Mouse (Mus musculus): ENCODE results near the gene Syt6. TPM values are rescaled to one million over a fixed set of nuclear protein-coding genes. Genes with fewer than 3 reads are reported as not detected.

The Syt6 gene
- polyA plus RNA-seq, 1 experiment from 2014 or later = 0.47 TPM

DNA sequence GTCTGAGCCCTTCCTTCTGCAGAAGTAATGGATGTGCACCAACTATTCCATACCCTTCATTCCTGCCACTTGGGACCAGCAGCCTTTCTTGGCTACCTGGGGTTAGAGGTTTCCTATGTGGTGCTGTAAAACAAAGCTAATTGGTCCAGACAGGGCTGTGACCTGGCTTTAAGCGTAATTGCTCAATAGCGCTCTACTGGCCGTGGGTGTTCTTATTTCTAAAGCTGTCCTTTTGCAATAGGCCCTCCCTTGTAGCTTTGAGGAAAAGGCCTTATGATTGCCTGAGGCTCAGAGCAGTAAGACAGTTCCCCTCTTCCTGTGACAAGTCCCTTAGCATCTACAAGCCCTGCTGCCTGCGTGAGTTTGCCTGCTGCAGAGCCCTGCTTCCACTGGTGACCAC is 22.6 kb downstream of the Syt6 start:
- no peak for TF ChIP-seq CTCF (IDR thresholded peaks at IDR 0.05; ENCODE audit: low read depth)
- WGBS = 83% methylated on average over 4 of the region's 4 CpGs
- DNase-seq (no peak), ATAC-seq (ENCODE audit: insufficient read depth) (no peak)
- Histone ChIP-seq H3K4me3 (ENCODE audit: low read depth, low read length) (no peak overlapping the region), H3K27me3 (ENCODE audit: insufficient read depth, low read length) (no peaks in the 10 kb centered on the region), H3K36me3 (ENCODE audit: insufficient read depth) (no peaks in the 10 kb centered on the region), H3K4me1 (ENCODE audit: insufficient read depth) (peaks cover 4% of the 10 kb centered on the region; the same call in 1 of the 2 replicates), H3K4me2 (no peak overlapping the region), H3K9ac (no peak overlapping the region), H3K9me3 (ENCODE audit: low read depth, low read length) (no peaks in the 10 kb centered on the region), H3K27ac (ENCODE audit: low read depth) (no peak overlapping the region)

- Histone ChIP-seq H3K4me2 (no peak overlapping the region), H3K36me3 (ENCODE audit: insufficient read depth) (no peaks in the 10 kb centered on the region), H3K4me3 (ENCODE audit: low read depth, low read length) (no peak overlapping the region), H3K27me3 (ENCODE audit: insufficient read depth, low read length) (no peaks in the 10 kb centered on the region), H3K4me1 (ENCODE audit: insufficient read depth) (no peaks in the 10 kb centered on the region), H3K9ac (no peak overlapping the region), H3K9me3 (ENCODE audit: low read depth, low read length) (no peaks in the 10 kb centered on the region), H3K27ac (ENCODE audit: low read depth) (no peak overlapping the region; the same call in 1 of the 2 replicates)
- no peak for ATAC-seq (ENCODE audit: insufficient read depth)
- WGBS = 47% methylated on average over 7 of the region's 7 CpGs
- TF ChIP-seq CTCF (IDR thresholded peaks at IDR 0.05; ENCODE audit: low read depth) = no peak
- DNase-seq = no peak
Observed at GRCm38 (mm10) chr3:103601011-103601410, 26.0 kb downstream of the Syt6 start.

GRCm38 (mm10) chr3:103601561-103601960 is 26.5 kb downstream of the Syt6 start:
- no peak overlapping the region for H3K4me3 ChIP-seq (ENCODE audit: low read depth, low read length)
- H3K4me2 ChIP-seq = no peak overlapping the region
- no peak for TF ChIP-seq CTCF (IDR thresholded peaks at IDR 0.05; ENCODE audit: low read depth)
- WGBS = 73% methylated on average over 1 of the region's 1 CpGs
- no peaks in the 10 kb centered on the region for H3K27me3 ChIP-seq (ENCODE audit: insufficient read depth, low read length)
- DNase-seq (peak; percentile 57), ATAC-seq (ENCODE audit: insufficient read depth) (no peak)
- H3K9me3 ChIP-seq (ENCODE audit: low read depth, low read length) = no peaks in the 10 kb centered on the region
- H3K36me3 ChIP-seq (ENCODE audit: insufficient read depth) = no peaks in the 10 kb centered on the region
- no peak overlapping the region for H3K9ac ChIP-seq
- H3K4me1 ChIP-seq (ENCODE audit: insufficient read depth) = no peaks in the 10 kb centered on the region
- H3K27ac ChIP-seq (ENCODE audit: low read depth) = no peak overlapping the region

DNA sequence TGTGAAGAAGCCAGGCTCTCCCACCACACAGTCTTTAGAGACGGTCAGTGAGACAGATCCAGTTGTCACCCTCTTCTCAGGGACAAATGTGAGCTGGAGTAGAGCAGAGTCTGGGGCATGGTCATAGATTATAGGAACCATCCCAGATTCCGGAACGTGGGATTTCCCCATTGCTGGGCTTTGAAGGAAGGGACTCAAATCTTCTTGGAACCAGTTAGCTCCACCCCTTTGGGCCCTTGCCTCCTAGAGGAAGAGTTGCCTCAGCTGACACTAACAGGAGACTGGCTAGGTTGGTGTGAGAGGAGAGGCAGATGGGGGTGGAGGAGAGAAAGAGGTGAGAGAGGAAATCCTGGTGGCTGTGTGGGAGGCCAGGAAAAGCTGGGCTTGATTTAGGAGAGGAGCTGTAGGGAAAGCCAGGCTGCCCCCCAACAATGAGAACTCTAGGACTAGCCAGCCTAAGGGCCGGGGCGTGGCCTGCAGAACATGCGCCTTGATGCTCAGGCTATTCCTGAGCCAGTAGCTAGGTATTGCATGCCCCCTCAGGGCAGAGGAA is 31.1 kb downstream of the Syt6 start:
- peak; percentile 23 for DNase-seq
- H3K4me3 ChIP-seq (ENCODE audit: low read depth, low read length) = no peak overlapping the region
- no peaks in the 10 kb centered on the region for H3K9me3 ChIP-seq (ENCODE audit: low read depth, low read length)
- no peaks in the 10 kb centered on the region for H3K36me3 ChIP-seq (ENCODE audit: insufficient read depth)
- H3K4me1 ChIP-seq (ENCODE audit: insufficient read depth) = no peaks in the 10 kb centered on the region
- H3K9ac ChIP-seq = no peak overlapping the region
- H3K27me3 ChIP-seq (ENCODE audit: insufficient read depth, low read length) = no peaks in the 10 kb centered on the region
- no peak overlapping the region for H3K4me2 ChIP-seq
- no peak for TF ChIP-seq CTCF (IDR thresholded peaks at IDR 0.05; ENCODE audit: low read depth)
- H3K27ac ChIP-seq (ENCODE audit: low read depth) = no peak overlapping the region
- ATAC-seq (ENCODE audit: insufficient read depth) = no peak
- 79% methylated on average over 6 of the region's 6 CpGs for WGBS

- ATAC-seq (ENCODE audit: insufficient read depth) = no peak
- no peak overlapping the region for H3K9ac ChIP-seq
- no peak overlapping the region for H3K27ac ChIP-seq (ENCODE audit: low read depth)
- no peak overlapping the region for H3K4me2 ChIP-seq
- no peaks in the 10 kb centered on the region for H3K27me3 ChIP-seq (ENCODE audit: insufficient read depth, low read length)
- TF ChIP-seq CTCF (IDR thresholded peaks at IDR 0.05; ENCODE audit: low read depth) = no peak
- H3K4me3 ChIP-seq (ENCODE audit: low read depth, low read length) = no peak overlapping the region
- no peak for DNase-seq
- no peaks in the 10 kb centered on the region for H3K36me3 ChIP-seq (ENCODE audit: insufficient read depth)
- no peaks in the 10 kb centered on the region for H3K9me3 ChIP-seq (ENCODE audit: low read depth, low read length)
- no peaks in the 10 kb centered on the region for H3K4me1 ChIP-seq (ENCODE audit: insufficient read depth)
- WGBS = 77% methylated on average over 13 of the region's 13 CpGs
Observed at GRCm38 (mm10) chr3:103606660-103607595, 31.9 kb downstream of the Syt6 start.

DNA sequence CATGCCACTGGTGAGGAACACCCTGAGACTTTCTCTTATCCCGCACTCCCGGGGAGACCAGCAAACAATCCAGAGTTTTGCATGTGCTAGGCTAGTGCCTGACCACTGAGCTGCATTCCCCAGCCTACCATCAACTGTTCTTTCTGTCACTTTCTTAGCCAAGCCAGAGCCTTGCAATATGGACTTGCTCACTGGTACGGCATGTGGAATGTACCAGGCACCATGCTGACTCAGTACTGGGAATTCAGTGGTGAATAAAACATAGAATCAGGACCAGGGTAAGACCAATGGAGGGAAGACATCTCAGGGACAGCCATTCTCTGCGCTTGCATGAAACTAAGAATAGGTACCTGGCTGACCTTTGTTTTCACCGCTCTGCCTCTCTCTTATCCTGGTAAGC is 35.2 kb downstream of the Syt6 start:
- no peaks in the 10 kb centered on the region for H3K9me3 ChIP-seq (ENCODE audit: low read depth, low read length)
- H3K9ac ChIP-seq = no peak overlapping the region
- no peak overlapping the region for H3K4me3 ChIP-seq (ENCODE audit: low read depth, low read length)
- ATAC-seq (ENCODE audit: insufficient read depth) (no peak), DNase-seq (no peak)
- no peak overlapping the region for H3K27ac ChIP-seq (ENCODE audit: low read depth)
- H3K4me2 ChIP-seq = no peak overlapping the region
- no peaks in the 10 kb centered on the region for H3K27me3 ChIP-seq (ENCODE audit: insufficient read depth, low read length)
- H3K36me3 ChIP-seq (ENCODE audit: insufficient read depth) = no peaks in the 10 kb centered on the region
- WGBS = 86% methylated on average over 5 of the region's 5 CpGs
- H3K4me1 ChIP-seq (ENCODE audit: insufficient read depth) = no peaks in the 10 kb centered on the region
- no peak for TF ChIP-seq CTCF (IDR thresholded peaks at IDR 0.05; ENCODE audit: low read depth)

DNA sequence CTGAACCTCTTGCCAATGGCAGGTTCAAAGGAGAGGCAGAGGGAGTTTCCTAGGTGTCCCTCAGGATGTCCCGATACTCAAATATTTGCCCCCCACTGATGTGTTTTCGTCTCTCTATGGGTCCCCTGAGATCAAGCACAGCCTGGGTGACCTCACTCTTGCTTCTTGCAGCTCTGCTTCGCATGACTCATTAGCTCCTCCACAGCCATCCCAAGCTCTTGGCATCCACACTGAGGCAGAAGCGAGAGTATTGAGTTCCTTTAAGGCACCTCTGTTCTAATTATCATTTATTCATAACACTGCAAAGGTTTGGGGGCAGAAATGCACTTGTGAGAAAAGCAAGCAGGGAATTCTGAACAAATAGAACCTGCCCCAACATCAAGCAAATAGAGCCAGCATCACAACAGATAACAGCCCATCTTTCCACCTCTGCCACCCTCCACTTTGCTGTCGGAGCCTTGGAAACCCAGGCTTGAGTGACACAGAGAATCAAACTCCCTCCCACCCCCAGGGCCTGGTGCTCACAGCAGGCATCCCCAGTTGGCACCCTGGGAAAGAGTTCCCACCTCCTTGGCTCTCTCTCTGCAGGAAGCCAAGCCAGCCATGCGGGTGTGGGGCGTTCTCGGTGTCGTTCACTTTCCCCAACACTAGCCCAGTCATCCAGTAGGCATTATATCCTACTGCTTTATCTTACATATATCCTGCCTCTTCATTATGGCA is 37.8 kb downstream of the Syt6 start:
- no peak for TF ChIP-seq CTCF (IDR thresholded peaks at IDR 0.05; ENCODE audit: low read depth)
- H3K4me1 ChIP-seq (ENCODE audit: insufficient read depth) = no peaks in the 10 kb centered on the region
- 46% methylated on average over 9 of the region's 9 CpGs for WGBS
- H3K36me3 ChIP-seq (ENCODE audit: insufficient read depth) = no peaks in the 10 kb centered on the region
- no peak overlapping the region for H3K9ac ChIP-seq
- ATAC-seq (ENCODE audit: insufficient read depth) (no peak), DNase-seq (no peak)
- no peak overlapping the region for H3K27ac ChIP-seq (ENCODE audit: low read depth)
- no peak overlapping the region for H3K4me3 ChIP-seq (ENCODE audit: low read depth, low read length)
- H3K4me2 ChIP-seq = no peak overlapping the region
- H3K27me3 ChIP-seq (ENCODE audit: insufficient read depth, low read length) = no peaks in the 10 kb centered on the region
- no peaks in the 10 kb centered on the region for H3K9me3 ChIP-seq (ENCODE audit: low read depth, low read length)
